ENCODE assay signal across 34 mouse cellular contexts in genomic region chr6:54366607-54367006, GRCm38 (mm10). TPM values are rescaled to one million over a fixed set of nuclear protein-coding genes. Genes with fewer than 3 reads are reported as not detected.
"Had no signal": no experiment of that assay in that cellular context is flagged by ENCODE, and none has a peak within 500 bp of the region (broad histone marks: within the 10 kb centered on the region; RNA-seq: fewer than 3 reads in every experiment).

No protein-coding gene starts in this region.

- H3K9ac ChIP-seq: limb, embryonic 12.5 days; limb, embryonic 13.5 days; limb, embryonic 15.5 days; liver, embryonic 12.5 days; liver, embryonic 13.5 days; liver, embryonic 14.5 days; liver, embryonic 15.5 days; liver, postnatal 0 days; lung, embryonic 14.5 days; lung, embryonic 15.5 days; midbrain, embryonic 12.5 days; midbrain, embryonic 13.5 days; midbrain, embryonic 15.5 days; neural tube, embryonic 12.5 days had no signal

- H3K36me3 ChIP-seq: limb, embryonic 12.5 days; limb, embryonic 13.5 days; limb, embryonic 15.5 days; liver, embryonic 12.5 days; liver, embryonic 13.5 days; liver, embryonic 15.5 days; lung, embryonic 15.5 days; midbrain, embryonic 10.5 days; midbrain, embryonic 12.5 days; midbrain, embryonic 13.5 days; midbrain, embryonic 15.5 days; neural tube, embryonic 12.5 days had no signal

- H3K4me2 ChIP-seq: limb, embryonic 12.5 days; limb, embryonic 13.5 days; limb, embryonic 15.5 days; liver, embryonic 11.5 days; liver, embryonic 12.5 days; liver, embryonic 13.5 days; liver, embryonic 15.5 days; lung, embryonic 14.5 days; lung, embryonic 15.5 days; midbrain, embryonic 11.5 days; midbrain, embryonic 12.5 days; midbrain, embryonic 13.5 days; midbrain, embryonic 15.5 days; neural tube, embryonic 12.5 days had no signal

- H3K27ac ChIP-seq: left cerebral cortex, adult 2 months; limb, embryonic 12.5 days; limb, embryonic 13.5 days; limb, embryonic 15.5 days; liver, embryonic 12.5 days; liver, embryonic 13.5 days; liver, embryonic 14.5 days; liver, embryonic 15.5 days; lung, embryonic 15.5 days; macrophage; midbrain, embryonic 10.5 days; midbrain, embryonic 12.5 days; midbrain, embryonic 13.5 days; midbrain, embryonic 15.5 days; neural tube, embryonic 12.5 days had no signal

- H3K4me1 ChIP-seq: liver, embryonic 12.5 days; liver, embryonic 13.5 days; liver, embryonic 15.5 days; lung, embryonic 15.5 days; midbrain, embryonic 15.5 days had no signal

- H3K4me3 ChIP-seq: left cerebral cortex, adult 2 months; limb, embryonic 12.5 days; limb, embryonic 13.5 days; limb, embryonic 15.5 days; liver, embryonic 12.5 days; liver, embryonic 13.5 days; liver, embryonic 15.5 days; lung, embryonic 15.5 days; megakaryocyte, embryonic 14.5 days; midbrain, embryonic 10.5 days; midbrain, embryonic 12.5 days; midbrain, embryonic 13.5 days; midbrain, embryonic 15.5 days; myocyte; neural tube, embryonic 12.5 days had no signal

- H3K9me3 ChIP-seq: limb, embryonic 12.5 days; limb, embryonic 13.5 days; limb, embryonic 15.5 days; liver, embryonic 12.5 days; liver, embryonic 13.5 days; liver, embryonic 15.5 days; lung, embryonic 15.5 days; megakaryocyte, embryonic 14.5 days; midbrain, embryonic 10.5 days; midbrain, embryonic 12.5 days; midbrain, embryonic 13.5 days; midbrain, embryonic 15.5 days; neural tube, embryonic 12.5 days had no signal

- H3K27me3 ChIP-seq: limb, embryonic 12.5 days; limb, embryonic 15.5 days; liver, embryonic 13.5 days; liver, embryonic 15.5 days; lung, embryonic 15.5 days had no signal

- ATAC-seq: liver, embryonic 12.5 days; liver, postnatal 0 days; lung, postnatal 0 days; midbrain, embryonic 13.5 days; midbrain, embryonic 15.5 days; midbrain, embryonic 16.5 days had no signal

- DNase-seq: left cerebral cortex, postnatal 4 days; liver; liver, embryonic 13.5 days; liver, postnatal 0 days; lung, adult 18-20 months; lung, adult 2 months; lung, embryonic 14.5 days; lung, postnatal 10 days; lung, postnatal 14 days; lung, postnatal 36 days; lung, postnatal 4 days; midbrain, embryonic 14.5 days had no signal

RNA-seq across cellular contexts. Expression of gene Prr15, which starts 41.0 kb away (rescaled TPM):
- total RNA-seq: megakaryocyte, adult 5-6 weeks; monocyte, adult 5-6 weeks had no signal
